ENCODE assay signal across 13 mouse cellular contexts in genomic region chr12:83317646-83318443, GRCm38 (mm10).
DNase-seq lines count a peak whose midpoint lies in the region; ATAC-seq and TF ChIP-seq lines count a peak whose summit lies in the region.
"Had no signal": no experiment of that assay in that cellular context is flagged by ENCODE, and none has a peak within 500 bp of the region (broad histone marks: within the 10 kb centered on the region; RNA-seq: fewer than 3 reads in every experiment).

No protein-coding gene starts in this region.

- H3K4me3 ChIP-seq in intestine, embryonic 14.5 days (ENCODE audit: low read depth, low read length) = no peak overlapping the region
- H3K4me3 ChIP-seq in intestine, embryonic 16.5 days (ENCODE audit: low read length) = no peak overlapping the region
- H3K4me3 ChIP-seq in liver, embryonic 14.5 days (ENCODE audit: insufficient read depth in 1 of 2, low read depth in 2 of 2, low read length in 2 of 2) = no peak overlapping the region
- H3K4me3 ChIP-seq: gastrocnemius, adult 2 months had no signal

- H3K27me3 ChIP-seq in intestine, embryonic 14.5 days (replicated peaks; ENCODE audit: control insufficient read depth, insufficient read depth, low read length) = no peaks in the 10 kb centered on the region
- no peaks in the 10 kb centered on the region for H3K27me3 ChIP-seq in intestine, embryonic 16.5 days (replicated peaks; ENCODE audit: control insufficient read depth, insufficient read depth, low read length)
- H3K27me3 ChIP-seq in liver, embryonic 14.5 days (ENCODE audit: control insufficient read depth, insufficient read depth, low read length) = no peaks in the 10 kb centered on the region

- H3K9me3 ChIP-seq in intestine, embryonic 14.5 days (ENCODE audit: control insufficient read depth, low read length) = no peaks in the 10 kb centered on the region
- no peaks in the 10 kb centered on the region for H3K9me3 ChIP-seq in intestine, embryonic 16.5 days (ENCODE audit: control insufficient read depth, low read length)
- no peaks in the 10 kb centered on the region for H3K9me3 ChIP-seq in liver, embryonic 14.5 days (ENCODE audit: control insufficient read depth, low read length)

- intact Hi-C loops in gastrocnemius, postnatal 36 days (cut with DNase I) = loop anchor here (5.0 kb wide), 2 partner anchors 186 to 206 kb away; no protein-coding TSS in a partner anchor

- H3K4me2 ChIP-seq in intestine, embryonic 14.5 days (ENCODE audit: low read length) = no peak overlapping the region
- no peak overlapping the region for H3K4me2 ChIP-seq in intestine, embryonic 16.5 days (ENCODE audit: low read depth, low read length)
- no peak overlapping the region for H3K4me2 ChIP-seq in liver, embryonic 14.5 days (ENCODE audit: low read depth)

- no peak overlapping the region for H3K9ac ChIP-seq in intestine, embryonic 14.5 days (ENCODE audit: low read length)
- H3K9ac ChIP-seq in intestine, embryonic 16.5 days (ENCODE audit: low read depth, low read length) = no peak overlapping the region
- no peak overlapping the region for H3K9ac ChIP-seq in liver, embryonic 14.5 days (replicated peaks)

- 59% methylated on average over 8 of the region's 8 CpGs for WGBS in intestine, embryonic 14.5 days
- 68% methylated on average over 8 of the region's 8 CpGs for WGBS in intestine, embryonic 16.5 days
- 42% methylated on average over 8 of the region's 8 CpGs for WGBS in liver, embryonic 14.5 days (ENCODE audit: insufficient replicate concordance)

- TF ChIP-seq CTCF in liver, embryonic 14.5 days (IDR thresholded peaks at IDR 0.05; ENCODE audit: low read depth) = no peak

- H3K4me1 ChIP-seq in intestine, embryonic 14.5 days (replicated peaks; ENCODE audit: control insufficient read depth, insufficient read depth, low read length) = no peaks in the 10 kb centered on the region
- H3K4me1 ChIP-seq in intestine, embryonic 16.5 days (ENCODE audit: control insufficient read depth, insufficient read depth, low read length) = peaks cover 3% of the 10 kb centered on the region; the same call in 1 of the 2 replicates
- H3K4me1 ChIP-seq in liver, embryonic 14.5 days (replicated peaks; ENCODE audit: control insufficient read depth in 2 of 2, insufficient read depth in 2 of 2, low read length in 1 of 2) = peaks cover 5 to 7% of the 10 kb centered on the region in 2 experiments; a peak in 3 of 4 replicates

- 0 out of 2 replicates have a peak, but pooled peaks have one; percentile 53 for ATAC-seq in intestine, embryonic 14.5 days (replicated peaks; ENCODE audit: low FRiP score, low TSS enrichment, low read depth)
- no peak for ATAC-seq in intestine, embryonic 16.5 days
- peak; percentile 67 for ATAC-seq in liver, embryonic 14.5 days (ENCODE audit: insufficient read depth)

- H3K27ac ChIP-seq in intestine, embryonic 14.5 days (ENCODE audit: low read depth) = no peak overlapping the region
- no peak overlapping the region for H3K27ac ChIP-seq in intestine, embryonic 16.5 days (ENCODE audit: low read length)
- H3K27ac ChIP-seq in liver, embryonic 14.5 days = no peak overlapping the region
- H3K27ac ChIP-seq: gastrocnemius, adult 2 months had no signal

- 0 out of 2 replicates have a peak, but pooled peaks have one; percentile 14 for TF ChIP-seq EP300 in liver, embryonic 14.5 days (IDR thresholded peaks at IDR 0.05; ENCODE audit: low read depth)

- DNase-seq in intestine, embryonic 14.5 days (ENCODE audit: low spot score) = no peak
- peak; percentile 38 to 49 for DNase-seq in spleen, postnatal 10 days (ENCODE audit: low spot score in 2 of 2)
- DNase-seq in spleen, postnatal 14 days (ENCODE audit: low spot score in 2 of 2) = no peak
- no peak for DNase-seq in liver, embryonic 14.5 days (ENCODE audit: low read depth in 3 of 3, low spot score in 3 of 3)
- DNase-seq in thymus, postnatal 36 days = no peak
- DNase-seq in gastrocnemius, postnatal 36 days = no peak
- DNase-seq: cerebellum, adult 8-10 months; gastrocnemius, adult 2 months; heart, postnatal 10 days; kidney, postnatal 14 days; lung, postnatal 14 days; right cerebral cortex, adult 18-20 months had no signal

- no peaks in the 10 kb centered on the region for H3K36me3 ChIP-seq in intestine, embryonic 14.5 days (ENCODE audit: control insufficient read depth, insufficient read depth, low read length)
- H3K36me3 ChIP-seq in intestine, embryonic 16.5 days (ENCODE audit: control insufficient read depth, insufficient read depth, low read length) = no peaks in the 10 kb centered on the region
- no peaks in the 10 kb centered on the region for H3K36me3 ChIP-seq in liver, embryonic 14.5 days (replicated peaks; ENCODE audit: control insufficient read depth, insufficient read depth, low read depth)

Comparison
In these comparisons a context has a peak if more than half of its experiments do, and no peak if none do; other contexts are left out.
1. DNase-seq: peak in spleen, postnatal 10 days (2 of 2); none in intestine, embryonic 14.5 days (single experiment), spleen, postnatal 14 days (0 of 2), liver, embryonic 14.5 days (0 of 3), thymus, postnatal 36 days (0 of 2) and gastrocnemius, postnatal 36 days (0 of 2).